Mouse (Mus musculus) hindbrain, embryonic 14.5 days (tissue): ENCODE data around the gene Tgm6. TPM values are rescaled to one million over a fixed set of nuclear protein-coding genes. Genes with fewer than 3 reads are reported as not detected.

Experiments
- ATAC-seq: fragments of 200-750 bp; cut with Nextera tagmentation; 2 replicates; pipeline ENCODE4 v1.8.0; 2017; ENCODE audit warnings: moderate number of reproducible peaks, mild to moderate bottlenecking, moderate TSS enrichment, moderate library complexity; ENCODE audit not compliant: low FRiP score
- DNase-seq: peaks from one replicate; pipeline ENCODE4 v3.0.0-alpha.2; 2015; ENCODE audit warnings: low spot score
- H3K27ac ChIP-seq: fragments of 300-500 bp; sonication (generic); 2 replicates; pipeline ENCODE4 v1.5.1; 2014; ENCODE audit warnings: mild to moderate bottlenecking, moderate library complexity
- H3K27me3 ChIP-seq: fragments of 300-500 bp; sonication (generic); 2 replicates; pipeline ENCODE4 v1.6.1; 2014; ENCODE audit warnings: mild to moderate bottlenecking, low read length, mixed read lengths; ENCODE audit not compliant: control insufficient read depth, insufficient read depth
- H3K36me3 ChIP-seq: fragments of 300-500 bp; sonication (generic); replicated peaks from 2 replicates; pipeline ENCODE4 v1.6.1; 2014; ENCODE audit not compliant: control insufficient read depth, insufficient read depth
- H3K4me1 ChIP-seq: fragments of 300-500 bp; sonication (generic); replicated peaks from 2 replicates; pipeline ENCODE4 v1.6.1; 2014; ENCODE audit warnings: antibody characterized with exemption, low read length, mixed read lengths; ENCODE audit not compliant: control insufficient read depth, insufficient read depth
- H3K4me2 ChIP-seq: fragments of 300-500 bp; sonication (generic); replicated peaks from 2 replicates; pipeline ENCODE4 v1.6.1; 2014; ENCODE audit warnings: mild to moderate bottlenecking, moderate library complexity
- H3K4me3 ChIP-seq: fragments of 300-500 bp; sonication (generic); replicated peaks from 2 replicates; pipeline ENCODE4 v1.5.1; 2014; ENCODE audit warnings: mild to moderate bottlenecking, low read length
- H3K9ac ChIP-seq: fragments of 300-500 bp; sonication (generic); 2 replicates; pipeline ENCODE4 v1.6.1; 2014
- H3K9me3 ChIP-seq: fragments of 300-500 bp; sonication (generic); 2 replicates; pipeline ENCODE4 v1.6.1; 2016; ENCODE audit warnings: low read length; ENCODE audit not compliant: control insufficient read depth
- WGBS: fragments of 180-500 bp; shearing (Covaris S2); extraction: QIAGEN DNeasy Blood & Tissue Kit; methylation state at CpG from one replicate; pipeline ENCODE4 v1.1.7; 2014; 5-methylcytosine and 5-hydroxymethylcytosine counted together
- polyA plus RNA-seq: library from polyadenylated mRNA; unstranded; fragments of >200 nt; fragmentation: Nextera tagmentation; extraction: Ambion mirVana; gene quantifications from 2 replicates; pipeline ENCODE4 v1.2.1, GENCODE M21; 2014

The Tgm6 gene
- polyA plus RNA-seq, 1 experiment from 2014 or later, result 0.07 TPM

GRCm38 (mm10) chr2:130143011-130143410 is 30.8 kb downstream of the Tgm6 start:
- Histone ChIP-seq H3K9me3 (no peaks in the 10 kb centered on the region), H3K4me1 (no peaks in the 10 kb centered on the region), H3K36me3 (no peaks in the 10 kb centered on the region), H3K4me3 (no peak overlapping the region), H3K27me3 (no peaks in the 10 kb centered on the region), H3K4me2 (no peak overlapping the region), H3K27ac (no peak overlapping the region), H3K9ac (no peak overlapping the region)
- 93% methylated on average over 8 of the region's 8 CpGs for WGBS
- DNase-seq, result no peak
- ATAC-seq, result no peak

DNA sequence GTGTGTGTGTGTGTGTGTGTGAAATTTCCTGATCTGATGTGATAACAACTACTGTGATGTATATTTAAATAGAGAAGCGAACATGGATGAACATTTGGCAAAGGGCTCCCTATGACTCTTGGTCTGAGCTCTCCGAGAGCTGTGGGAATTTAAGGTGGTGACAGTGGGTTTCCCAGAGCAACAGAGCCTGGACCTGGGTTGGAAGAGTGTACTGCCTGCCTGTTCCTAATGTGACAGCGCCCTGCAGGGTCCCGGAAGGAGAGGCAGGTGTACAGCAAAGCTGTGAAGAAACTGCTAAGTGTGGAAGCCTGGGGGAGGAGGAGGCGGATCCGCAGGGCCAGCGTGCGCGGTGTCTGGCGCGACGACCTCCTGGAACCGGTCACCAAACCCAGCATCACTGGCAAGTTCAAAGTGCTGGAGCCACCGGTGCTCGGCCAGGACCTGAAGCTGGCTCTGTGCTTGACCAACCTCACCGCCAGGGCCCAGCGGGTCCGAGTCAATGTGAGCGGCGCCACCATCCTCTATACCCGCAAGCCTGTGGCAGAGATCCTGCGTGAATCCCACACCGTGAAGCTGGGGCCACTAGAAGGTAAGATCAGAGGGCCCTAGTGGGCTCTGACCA is 32.6 kb downstream of the Tgm6 start:
- ATAC-seq, result no peak

GRCm38 (mm10) chr2:130146089-130146668 is 34.0 kb downstream of the Tgm6 start:
- no peaks in the 10 kb centered on the region for H3K36me3 ChIP-seq
- 64% methylated on average over 5 of the region's 5 CpGs for WGBS
- no peak overlapping the region for H3K4me3 ChIP-seq
- no peaks in the 10 kb centered on the region for H3K4me1 ChIP-seq
- no peak overlapping the region for H3K9ac ChIP-seq
- no peaks in the 10 kb centered on the region for H3K9me3 ChIP-seq
- H3K4me2 ChIP-seq, result no peak overlapping the region
- H3K27me3 ChIP-seq, result no peaks in the 10 kb centered on the region
- DNase-seq (no peak), ATAC-seq (no peak)
- no peak overlapping the region for H3K27ac ChIP-seq

More for the DNA sequence above, 32.6 kb downstream of the Tgm6 start:
- Histone ChIP-seq H3K27me3 (no peaks in the 10 kb centered on the region), H3K4me3 (no peak overlapping the region), H3K9ac (no peak overlapping the region), H3K4me1 (no peaks in the 10 kb centered on the region), H3K4me2 (no peak overlapping the region), H3K9me3 (no peaks in the 10 kb centered on the region), H3K27ac (no peak overlapping the region), H3K36me3 (no peaks in the 10 kb centered on the region)
- 86% methylated on average over 23 of the region's 23 CpGs for WGBS
- DNase-seq, result no peak

GRCm38 (mm10) chr2:130155171-130155570 is 43.0 kb downstream of the Tgm6 start:
- Histone ChIP-seq H3K27ac (no peak overlapping the region), H3K9ac (no peak overlapping the region), H3K36me3 (no peaks in the 10 kb centered on the region), H3K4me2 (no peak overlapping the region), H3K4me1 (no peaks in the 10 kb centered on the region), H3K4me3 (no peak overlapping the region), H3K9me3 (no peaks in the 10 kb centered on the region), H3K27me3 (no peaks in the 10 kb centered on the region)
- DNase-seq (no peak), ATAC-seq (no peak)
- 80% methylated on average over 3 of the region's 3 CpGs for WGBS

GRCm38 (mm10) chr2:130155851-130156250 is 43.6 kb downstream of the Tgm6 start:
- ATAC-seq, result no peak
- Histone ChIP-seq H3K9me3 (no peaks in the 10 kb centered on the region), H3K36me3 (no peaks in the 10 kb centered on the region), H3K9ac (no peak overlapping the region), H3K27ac (no peak overlapping the region), H3K4me2 (no peak overlapping the region), H3K4me1 (no peaks in the 10 kb centered on the region), H3K27me3 (no peaks in the 10 kb centered on the region), H3K4me3 (no peak overlapping the region)
- DNase-seq, result no peak

DNA sequence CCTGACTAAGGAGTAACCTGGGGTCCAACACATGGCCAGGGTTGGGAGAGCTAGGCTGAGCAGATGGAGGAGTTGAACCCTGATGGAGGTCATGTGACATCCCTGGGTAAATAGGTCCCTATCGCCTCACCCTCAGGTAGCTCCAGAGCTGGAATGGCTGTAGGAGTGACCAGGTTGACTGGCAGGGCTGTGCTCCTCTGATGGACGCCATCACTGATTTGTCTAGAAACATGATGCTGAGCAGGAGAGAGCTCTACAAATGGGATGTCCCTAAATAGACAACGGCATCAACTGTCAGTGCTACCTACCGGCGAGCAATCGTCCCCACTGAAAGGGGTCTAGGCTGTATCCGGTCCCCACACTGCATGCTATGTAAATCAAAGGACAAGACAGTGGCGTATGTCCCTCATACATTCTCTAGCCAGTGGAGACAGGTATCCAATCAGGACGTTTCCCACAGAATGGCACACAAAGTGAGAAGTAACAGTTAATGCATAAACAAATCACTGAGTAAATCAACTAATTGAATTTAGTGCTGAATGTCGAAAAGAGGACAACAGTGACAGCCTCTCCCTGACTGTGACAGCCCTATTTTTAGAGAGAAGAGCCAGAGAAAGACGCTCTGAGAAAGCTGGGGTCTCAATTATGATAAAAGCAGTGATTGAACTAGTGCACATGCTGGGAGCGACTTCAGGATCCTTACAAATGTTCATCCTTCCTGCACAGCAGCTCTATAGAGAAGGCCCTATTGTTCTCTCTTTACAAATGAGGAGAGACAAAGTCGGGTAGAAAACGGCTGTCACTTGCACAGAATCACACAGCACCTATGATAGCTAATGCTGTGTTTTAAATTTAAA is 45.2 kb downstream of the Tgm6 start:
- 43% methylated on average over 14 of the region's 14 CpGs for WGBS
- Histone ChIP-seq H3K4me1 (no peaks in the 10 kb centered on the region), H3K36me3 (no peaks in the 10 kb centered on the region), H3K4me3 (no peak overlapping the region), H3K9me3 (no peaks in the 10 kb centered on the region), H3K27ac (no peak overlapping the region), H3K4me2 (no peak overlapping the region), H3K27me3 (no peaks in the 10 kb centered on the region), H3K9ac (no peak overlapping the region)
- ATAC-seq (no peak), DNase-seq (no peak)

DNA sequence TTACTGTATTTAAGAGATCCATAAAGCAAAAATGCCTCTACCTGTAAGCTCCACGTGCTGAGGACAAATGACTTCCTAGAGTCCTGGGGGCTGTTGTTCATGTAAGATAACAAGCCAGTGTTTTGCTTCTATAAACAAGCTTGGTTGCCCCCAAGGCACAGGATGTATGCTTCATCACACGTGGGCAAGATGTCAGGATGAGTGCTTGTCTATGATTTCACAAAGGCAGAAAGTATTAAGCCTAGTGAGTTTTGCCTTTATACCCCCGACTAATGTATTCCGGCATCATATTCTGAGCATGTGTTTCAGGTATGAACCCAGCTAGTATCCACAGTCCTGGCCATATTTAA is 45.8 kb downstream of the Tgm6 start:
- H3K36me3 ChIP-seq, result no peaks in the 10 kb centered on the region
- no peak overlapping the region for H3K27ac ChIP-seq
- no peak overlapping the region for H3K4me3 ChIP-seq
- WGBS, result 49% methylated on average over 4 of the region's 4 CpGs
- no peak overlapping the region for H3K4me2 ChIP-seq
- no peaks in the 10 kb centered on the region for H3K4me1 ChIP-seq
- DNase-seq, result no peak
- no peak for ATAC-seq
- H3K9me3 ChIP-seq, result no peaks in the 10 kb centered on the region
- no peaks in the 10 kb centered on the region for H3K27me3 ChIP-seq
- H3K9ac ChIP-seq, result no peak overlapping the region

- no peak overlapping the region for H3K9ac ChIP-seq
- H3K27ac ChIP-seq, result no peak overlapping the region
- DNase-seq, result no peak
- H3K4me1 ChIP-seq, result no peaks in the 10 kb centered on the region; the same call in 1 of the 2 replicates
- no peaks in the 10 kb centered on the region for H3K9me3 ChIP-seq
- no peaks in the 10 kb centered on the region for H3K27me3 ChIP-seq
- no peak for ATAC-seq
- peaks cover 12% of the 10 kb centered on the region for H3K36me3 ChIP-seq
- H3K4me3 ChIP-seq, result no peak overlapping the region
- WGBS, result 90% methylated on average over 5 of the region's 5 CpGs
- H3K4me2 ChIP-seq, result no peak overlapping the region
These were observed 50.5 kb downstream of the Tgm6 start for GRCm38 (mm10) chr2:130162701-130163100.

DNA sequence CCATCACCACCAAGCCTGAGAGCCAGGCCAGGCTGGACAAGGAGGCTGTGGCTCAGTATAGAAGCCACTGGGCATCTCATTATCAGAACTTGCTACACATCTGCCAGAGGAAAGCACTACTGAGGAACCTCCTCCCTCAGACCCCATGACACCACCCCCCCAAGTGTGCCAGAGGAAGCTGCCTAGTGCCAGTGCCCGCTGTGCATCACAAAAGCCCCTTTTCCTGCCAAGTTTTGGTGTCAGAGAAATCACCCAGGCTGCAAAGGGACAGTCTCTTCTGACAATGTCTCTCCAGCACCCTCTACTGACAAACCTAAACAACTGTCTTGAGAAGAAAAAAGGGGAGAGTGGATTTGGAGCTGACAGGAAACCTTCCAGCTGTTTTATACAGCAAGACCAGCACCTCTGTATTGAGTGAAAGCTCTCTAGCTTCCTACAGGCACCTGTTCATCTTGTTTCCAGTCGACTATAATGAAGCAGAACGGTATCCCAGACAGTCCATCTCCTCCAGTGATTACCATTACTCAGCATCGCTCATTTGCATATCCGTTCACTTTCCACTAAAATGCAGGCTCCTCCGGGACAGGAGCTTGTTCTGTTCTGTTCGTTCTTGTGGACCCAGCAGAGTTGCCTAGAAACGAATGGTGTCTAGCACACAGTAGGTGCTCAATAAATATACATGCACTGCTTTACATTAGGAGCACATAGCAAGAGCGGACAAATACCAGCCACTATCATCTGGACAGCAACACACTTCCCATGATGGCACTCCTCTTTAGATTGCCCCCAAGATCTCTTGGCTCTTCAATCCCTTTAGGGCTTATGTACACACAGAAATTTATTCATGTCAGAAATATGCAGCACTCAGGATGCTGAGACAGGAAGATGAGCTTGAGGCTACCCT is 54.3 kb downstream of the Tgm6 start:
- no peak overlapping the region for H3K9ac ChIP-seq
- H3K4me1 ChIP-seq, result no peaks in the 10 kb centered on the region; the same call in 1 of the 2 replicates
- H3K4me3 ChIP-seq, result no peak overlapping the region
- WGBS, result 56% methylated on average over 9 of the region's 9 CpGs
- H3K4me2 ChIP-seq, result no peak overlapping the region
- peak; percentile 83 for DNase-seq
- H3K27me3 ChIP-seq, result no peaks in the 10 kb centered on the region
- ATAC-seq, result peak; percentile 84
- H3K36me3 ChIP-seq, result peaks cover 45% of the 10 kb centered on the region
- H3K9me3 ChIP-seq, result no peaks in the 10 kb centered on the region
- H3K27ac ChIP-seq, result peak overlapping the region; percentile 40; the same call in 1 of the 2 replicates
